Mouse (Mus musculus) heart, embryonic 11.5 days (tissue): ENCODE results near the gene Rnf169. TPM values are rescaled to one million over a fixed set of nuclear protein-coding genes. Genes with fewer than 3 reads are reported as not detected.

Experiments
- ATAC-seq: fragments of 200-750 bp; cut with Nextera tagmentation; replicated peaks from 2 replicates; pipeline ENCODE4 v1.8.0; 2017; ENCODE audit warnings: moderate library complexity; ENCODE audit not compliant: insufficient number of reproducible peaks, low FRiP score, low TSS enrichment
- H3K27ac ChIP-seq: fragments of 300-500 bp; sonication (generic); 2 replicates; pipeline ENCODE4 v1.5.1; 2014; ENCODE audit warnings: mild to moderate bottlenecking, low read depth, low read length
- H3K27me3 ChIP-seq: fragments of 300-500 bp; sonication (generic); 2 replicates; pipeline ENCODE4 v1.6.1; 2014; ENCODE audit warnings: mild to moderate bottlenecking, low read length, mixed read lengths; ENCODE audit not compliant: control insufficient read depth, insufficient read depth
- H3K36me3 ChIP-seq: fragments of 300-500 bp; sonication (generic); 2 replicates; pipeline ENCODE4 v1.6.1; 2014; ENCODE audit warnings: mild to moderate bottlenecking, low read length, moderate library complexity, mixed read lengths; ENCODE audit not compliant: control insufficient read depth, insufficient read depth
- H3K4me1 ChIP-seq: fragments of 300-500 bp; sonication (generic); 2 replicates; pipeline ENCODE4 v1.6.1; 2014; ENCODE audit warnings: low read length; ENCODE audit not compliant: control insufficient read depth, insufficient read depth
- H3K4me2 ChIP-seq: fragments of 300-500 bp; sonication (generic); 2 replicates; pipeline ENCODE4 v1.6.1; 2014; ENCODE audit warnings: mild to moderate bottlenecking, moderate library complexity
- H3K4me3 ChIP-seq: fragments of 300-500 bp; sonication (generic); 2 replicates; pipeline ENCODE4 v1.5.1; 2014; ENCODE audit warnings: low read depth, low read length
- H3K9ac ChIP-seq: fragments of 300-500 bp; sonication (generic); 2 replicates; pipeline ENCODE4 v1.6.1; 2014; ENCODE audit warnings: mild to moderate bottlenecking, low read depth, low read length, moderate library complexity
- H3K9me3 ChIP-seq: fragments of 300-500 bp; sonication (generic); replicated peaks from 2 replicates; pipeline ENCODE4 v1.6.1; 2016; ENCODE audit warnings: low read length; ENCODE audit not compliant: control insufficient read depth
- WGBS: fragments of 180-500 bp; shearing (Covaris S2); extraction: QIAGEN DNeasy Blood & Tissue Kit; methylation state at CpG from one replicate; pipeline ENCODE4 v1.1.7; 2014; ENCODE audit not compliant: insufficient replicate concordance; 5-methylcytosine and 5-hydroxymethylcytosine counted together
- polyA plus RNA-seq: library from polyadenylated mRNA; unstranded; fragments of >200 nt; fragmentation: Nextera tagmentation; extraction: Ambion mirVana; gene quantifications from 2 replicates; pipeline ENCODE4 v1.2.1, GENCODE M21; 2014

The Rnf169 gene
- polyA plus RNA-seq, 1 experiment from 2014 or later = 4.7 TPM

DNA sequence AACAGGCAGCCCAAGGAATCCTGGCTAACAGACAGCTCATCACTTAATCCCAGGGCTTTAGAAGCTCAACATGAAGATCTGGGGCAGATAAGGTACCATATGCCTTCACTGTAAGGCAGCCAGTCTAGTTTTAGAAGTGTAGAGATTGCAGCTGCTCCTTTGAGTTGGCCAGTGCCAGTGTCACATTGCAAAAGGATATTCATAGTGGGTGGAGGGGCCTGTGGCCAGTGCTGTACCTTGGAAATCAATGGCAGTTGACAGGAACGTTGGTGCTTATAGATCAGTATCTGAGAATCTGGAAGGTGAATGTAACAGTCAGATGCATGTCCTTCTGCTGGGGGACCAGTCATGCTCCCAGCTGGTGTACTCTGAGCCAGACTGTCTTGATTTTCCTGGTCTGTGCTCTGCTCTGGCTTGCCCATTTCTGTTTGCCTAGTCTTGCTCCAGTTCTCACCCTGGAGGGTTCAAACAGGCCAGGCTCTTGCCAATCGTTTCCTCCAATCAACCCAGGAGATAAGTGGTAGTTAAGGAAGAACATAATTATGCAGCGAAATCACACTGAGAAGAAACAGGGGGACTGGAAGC lies 75.7 kb downstream of the Rnf169 start:
- H3K4me3 ChIP-seq = no peak overlapping the region
- no peak overlapping the region for H3K9ac ChIP-seq
- H3K9me3 ChIP-seq = no peaks in the 10 kb centered on the region
- H3K36me3 ChIP-seq = no peaks in the 10 kb centered on the region
- H3K4me1 ChIP-seq = peaks cover 5% of the 10 kb centered on the region; the same call in 1 of the 2 replicates
- 29% methylated on average over 3 of the region's 3 CpGs for WGBS
- H3K27ac ChIP-seq = no peak overlapping the region
- no peak for ATAC-seq
- no peaks in the 10 kb centered on the region for H3K27me3 ChIP-seq
- H3K4me2 ChIP-seq = no peak overlapping the region

DNA sequence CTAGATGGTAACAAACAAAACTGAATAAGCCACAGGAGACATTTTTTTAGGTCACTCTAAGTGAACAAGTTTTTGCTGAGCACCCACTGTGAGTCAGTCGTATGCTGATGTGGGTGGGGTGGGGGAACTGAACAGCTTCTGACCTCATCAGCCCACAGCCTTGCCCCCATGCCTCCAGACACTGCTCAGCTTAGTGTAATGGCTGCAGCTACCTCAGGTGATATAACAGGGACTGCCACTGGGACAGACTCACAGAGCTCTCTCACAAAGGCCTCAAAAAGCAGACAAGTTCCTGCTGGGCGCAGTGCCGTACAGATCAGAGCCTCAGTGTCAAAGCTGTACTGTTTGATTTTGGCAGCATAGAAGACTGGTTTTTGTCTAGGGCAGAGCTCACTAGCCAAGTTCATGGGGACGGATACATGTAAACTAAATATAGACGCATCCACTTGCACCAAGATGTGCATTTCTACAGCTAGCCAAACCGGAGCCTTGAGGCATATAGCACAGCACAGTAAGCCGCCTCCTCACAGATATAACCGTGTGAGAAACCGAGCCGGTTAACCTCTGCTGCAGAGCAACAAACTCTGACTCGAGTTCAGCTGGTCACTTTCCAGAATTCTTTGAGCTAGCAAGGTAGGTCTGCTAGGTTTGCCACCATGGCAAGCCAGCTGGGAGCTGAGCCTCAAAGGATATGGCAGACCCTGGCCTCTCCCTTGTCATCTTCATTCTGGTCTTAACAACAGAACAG lies 77.2 kb downstream of the Rnf169 start:
- no peak overlapping the region for H3K27ac ChIP-seq
- no peak overlapping the region for H3K4me2 ChIP-seq
- no peak overlapping the region for H3K4me3 ChIP-seq
- H3K9ac ChIP-seq = no peak overlapping the region
- WGBS = 63% methylated on average over 11 of the region's 11 CpGs
- H3K4me1 ChIP-seq = peaks cover 5% of the 10 kb centered on the region; the same call in 1 of the 2 replicates
- H3K9me3 ChIP-seq = no peaks in the 10 kb centered on the region
- no peak for ATAC-seq
- H3K36me3 ChIP-seq = no peaks in the 10 kb centered on the region
- no peaks in the 10 kb centered on the region for H3K27me3 ChIP-seq

DNA sequence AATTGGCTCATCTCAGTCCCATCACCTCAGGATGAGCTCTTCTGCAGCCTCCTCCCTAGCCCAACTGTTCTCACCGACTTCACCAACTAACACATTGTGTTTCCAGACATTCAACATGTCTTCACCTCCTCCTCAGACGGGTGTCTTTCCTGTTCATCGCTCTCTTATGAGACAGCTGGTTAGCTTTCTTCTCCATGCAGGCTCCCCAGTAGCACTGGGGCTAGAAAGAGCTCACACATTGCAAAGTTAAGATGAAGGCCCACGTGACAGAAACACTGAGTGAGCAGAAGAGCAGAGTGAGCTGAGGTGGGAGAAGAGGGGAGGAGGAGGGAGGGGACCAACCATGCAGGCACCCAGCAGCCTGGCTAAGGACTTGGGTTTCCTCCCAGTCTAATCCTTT lies 78.0 kb downstream of the Rnf169 start:
- H3K4me2 ChIP-seq = no peak overlapping the region
- no peaks in the 10 kb centered on the region for H3K36me3 ChIP-seq
- no peaks in the 10 kb centered on the region for H3K9me3 ChIP-seq
- 55% methylated on average over 4 of the region's 4 CpGs for WGBS
- no peak overlapping the region for H3K27ac ChIP-seq
- H3K9ac ChIP-seq = no peak overlapping the region
- no peak for ATAC-seq
- H3K27me3 ChIP-seq = no peaks in the 10 kb centered on the region
- no peak overlapping the region for H3K4me3 ChIP-seq
- peaks cover 5% of the 10 kb centered on the region; the same call in 1 of the 2 replicates for H3K4me1 ChIP-seq

DNA sequence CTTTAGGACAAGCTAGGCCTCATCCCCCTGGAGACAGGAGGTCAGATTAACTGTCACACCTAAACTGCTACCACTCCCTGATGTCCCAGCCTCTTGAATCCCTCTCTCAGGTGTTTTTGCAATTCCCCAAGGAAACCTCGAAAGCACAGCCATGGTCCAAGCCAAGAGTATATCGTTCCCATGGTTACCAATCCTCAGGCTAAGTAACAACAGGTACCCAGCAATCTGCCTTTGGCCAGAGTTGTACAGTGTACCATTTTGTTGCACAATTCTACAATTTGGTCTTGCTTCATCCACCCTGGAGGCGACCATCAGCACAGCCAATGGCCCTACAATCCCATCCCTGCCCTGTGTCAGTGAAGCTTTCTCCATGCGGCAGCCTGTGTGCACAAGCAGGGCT lies 83.3 kb downstream of the Rnf169 start:
- H3K9me3 ChIP-seq = no peaks in the 10 kb centered on the region
- no peak overlapping the region for H3K4me3 ChIP-seq
- no peaks in the 10 kb centered on the region for H3K4me1 ChIP-seq
- no peak overlapping the region for H3K9ac ChIP-seq
- H3K4me2 ChIP-seq = no peak overlapping the region
- ATAC-seq = no peak
- WGBS = 72% methylated on average over 4 of the region's 4 CpGs
- no peaks in the 10 kb centered on the region for H3K27me3 ChIP-seq
- H3K36me3 ChIP-seq = no peaks in the 10 kb centered on the region
- H3K27ac ChIP-seq = no peak overlapping the region

DNA sequence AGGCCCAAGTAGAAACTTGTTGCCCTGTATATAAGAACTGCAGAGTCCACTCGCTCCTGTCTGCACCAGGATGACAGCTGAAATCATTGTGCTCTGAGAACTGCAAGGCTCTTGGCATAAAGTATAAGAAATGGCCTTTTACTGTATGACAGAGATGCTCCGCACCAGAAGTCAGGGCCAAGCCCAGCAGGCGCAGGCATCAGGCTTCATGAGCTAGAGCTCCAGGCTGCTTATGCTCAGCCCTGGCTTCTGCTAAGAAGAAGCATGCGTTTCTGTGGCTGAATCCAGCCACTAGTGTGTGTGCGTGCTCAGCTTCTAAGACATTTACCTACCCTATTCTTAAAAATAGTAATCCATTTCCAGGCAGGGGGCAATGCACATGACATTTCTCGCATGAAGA lies 85.8 kb downstream of the Rnf169 start:
- 79% methylated on average over 6 of the region's 6 CpGs for WGBS
- Histone ChIP-seq H3K27me3 (no peaks in the 10 kb centered on the region), H3K4me2 (no peak overlapping the region), H3K27ac (no peak overlapping the region), H3K36me3 (no peaks in the 10 kb centered on the region), H3K9me3 (no peaks in the 10 kb centered on the region), H3K4me1 (0 out of 2 replicates have a peak, but pooled peaks cover under 1% of the 10 kb centered on the region), H3K4me3 (no peak overlapping the region), H3K9ac (no peak overlapping the region)
- no peak for ATAC-seq

DNA sequence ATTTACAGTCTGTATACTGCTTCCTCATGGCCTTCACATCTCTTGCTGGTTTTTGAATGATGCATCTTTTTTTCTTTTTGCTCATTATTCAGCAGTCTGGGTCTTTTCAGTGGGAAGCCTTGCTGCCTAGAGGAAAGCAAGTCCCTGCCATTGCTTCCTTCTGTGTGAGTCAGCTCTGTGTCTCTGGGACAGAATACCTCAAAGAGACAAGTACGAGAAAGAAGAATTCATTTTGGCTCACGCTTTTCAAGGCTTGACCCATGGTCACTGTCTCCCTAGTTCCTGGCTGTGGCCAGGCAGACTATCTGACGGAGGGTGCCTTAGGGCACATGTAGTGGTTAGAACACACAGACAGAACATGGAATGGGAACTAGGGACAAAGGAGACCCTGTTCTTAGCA lies 86.3 kb downstream of the Rnf169 start:
- H3K9ac ChIP-seq = no peak overlapping the region
- H3K27me3 ChIP-seq = no peaks in the 10 kb centered on the region
- H3K27ac ChIP-seq = no peak overlapping the region
- H3K9me3 ChIP-seq = no peaks in the 10 kb centered on the region
- 0 out of 2 replicates have a peak, but pooled peaks cover 3% of the 10 kb centered on the region for H3K4me1 ChIP-seq
- H3K36me3 ChIP-seq = no peaks in the 10 kb centered on the region
- H3K4me3 ChIP-seq = no peak overlapping the region
- WGBS = 74% methylated on average over 3 of the region's 3 CpGs
- ATAC-seq = no peak
- no peak overlapping the region for H3K4me2 ChIP-seq

DNA sequence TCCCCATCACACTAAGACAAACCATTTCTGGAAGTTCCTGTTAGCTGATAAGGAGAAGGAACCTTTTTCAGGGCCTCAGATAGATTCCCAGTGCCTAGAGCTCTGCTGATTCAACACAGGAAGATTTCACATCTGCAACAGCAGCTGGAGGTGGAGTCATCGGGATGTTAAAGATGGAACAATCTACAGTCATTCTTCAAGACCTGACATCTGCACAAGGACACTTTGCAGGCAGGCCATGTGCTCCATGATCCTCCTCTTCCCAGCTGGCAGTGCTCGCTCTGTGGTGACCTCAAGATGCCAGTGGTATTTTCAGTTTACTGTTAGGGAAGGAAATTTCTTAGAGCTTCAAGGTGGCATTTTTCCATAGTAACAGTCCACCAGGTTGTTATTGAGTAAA lies 87.9 kb downstream of the Rnf169 start:
- 0 out of 2 replicates have a peak, but pooled peaks cover 3% of the 10 kb centered on the region for H3K4me1 ChIP-seq
- no peak overlapping the region for H3K4me3 ChIP-seq
- WGBS = 78% methylated on average over 2 of the region's 2 CpGs
- H3K4me2 ChIP-seq = no peak overlapping the region
- no peak overlapping the region for H3K9ac ChIP-seq
- ATAC-seq = no peak
- H3K27ac ChIP-seq = no peak overlapping the region
- H3K36me3 ChIP-seq = no peaks in the 10 kb centered on the region
- H3K27me3 ChIP-seq = no peaks in the 10 kb centered on the region
- no peaks in the 10 kb centered on the region for H3K9me3 ChIP-seq

DNA sequence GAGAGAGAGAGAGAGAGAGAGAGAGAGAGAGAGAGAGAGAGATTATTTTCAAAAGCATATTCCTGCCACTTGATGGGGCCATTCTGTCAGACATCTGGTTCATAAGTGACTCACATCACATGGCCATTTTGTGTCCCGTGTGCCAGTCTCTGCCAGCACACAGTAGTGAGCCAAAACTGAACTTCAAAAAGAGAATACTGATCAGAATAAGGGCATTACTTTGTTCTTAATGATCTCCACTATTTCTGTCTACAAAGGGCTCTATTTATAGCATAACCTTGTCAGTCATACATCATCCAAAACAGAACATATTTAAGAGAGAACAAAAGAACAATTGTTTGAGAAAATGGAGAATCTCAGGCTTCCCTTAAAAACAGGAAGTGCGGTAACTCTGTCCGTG lies 88.8 kb downstream of the Rnf169 start:
- H3K9me3 ChIP-seq = no peaks in the 10 kb centered on the region
- H3K4me1 ChIP-seq = 0 out of 2 replicates have a peak, but pooled peaks cover 3% of the 10 kb centered on the region
- no peak overlapping the region for H3K27ac ChIP-seq
- no peak overlapping the region for H3K4me2 ChIP-seq
- no peaks in the 10 kb centered on the region for H3K36me3 ChIP-seq
- H3K9ac ChIP-seq = no peak overlapping the region
- no peaks in the 10 kb centered on the region for H3K27me3 ChIP-seq
- no peak for ATAC-seq
- H3K4me3 ChIP-seq = no peak overlapping the region
- WGBS = 52% methylated on average over 3 of the region's 3 CpGs
